Mouse (Mus musculus) forebrain, embryonic 10.5 days (tissue): ENCODE data around the gene Muc3. TPM values are rescaled to one million over a fixed set of nuclear protein-coding genes. Genes with fewer than 3 reads are reported as not detected.
"Not testable (repeated sequence)": the region's sequence is repeated elsewhere in the genome, so short reads cannot be mapped to it uniquely, and the experiment has no call there.

Experiments used
- DNase-seq: peaks from one replicate; pipeline ENCODE4 v3.0.0-alpha.2; 2017; ENCODE audit warnings: low spot score; ENCODE audit errors: extremely low spot score
- H3K27ac ChIP-seq: fragments of 300-500 bp; sonication (generic); 2 replicates; pipeline ENCODE4 v1.5.1; 2016; ENCODE audit warnings: mild to moderate bottlenecking
- H3K27me3 ChIP-seq: fragments of 300-500 bp; sonication (generic); 2 replicates; pipeline ENCODE4 v1.6.1; 2016; ENCODE audit warnings: mild to moderate bottlenecking; ENCODE audit not compliant: poor library complexity, severe bottlenecking
- H3K36me3 ChIP-seq: fragments of 300-500 bp; sonication (generic); replicated peaks from 2 replicates; pipeline ENCODE4 v1.6.1; 2016; ENCODE audit warnings: mild to moderate bottlenecking, moderate library complexity
- H3K4me1 ChIP-seq: fragments of 300-500 bp; sonication (generic); 2 replicates; pipeline ENCODE4 v1.6.1; 2016
- H3K4me3 ChIP-seq: fragments of 300-500 bp; sonication (generic); 2 replicates; pipeline ENCODE4 v1.5.1; 2016; ENCODE audit warnings: mild to moderate bottlenecking, moderate library complexity
- H3K9me3 ChIP-seq: fragments of 300-500 bp; sonication (generic); 2 replicates; pipeline ENCODE4 v1.6.1; 2016; ENCODE audit warnings: mild to moderate bottlenecking, moderate library complexity
- WGBS: fragments of 180-500 bp; shearing (Covaris S2); methylation state at CpG from one replicate; pipeline ENCODE4 v1.1.7; 2016; 5-methylcytosine and 5-hydroxymethylcytosine counted together
- polyA plus RNA-seq: library from polyadenylated mRNA; unstranded; fragments of >200 nt; fragmentation: Nextera tagmentation; extraction: Ambion mirVana; gene quantifications from 2 replicates; pipeline ENCODE4 v1.2.1, GENCODE M21; 2016

Muc3 gene
- polyA plus RNA-seq, 1 experiment from 2014 or later: not detected

DNA sequence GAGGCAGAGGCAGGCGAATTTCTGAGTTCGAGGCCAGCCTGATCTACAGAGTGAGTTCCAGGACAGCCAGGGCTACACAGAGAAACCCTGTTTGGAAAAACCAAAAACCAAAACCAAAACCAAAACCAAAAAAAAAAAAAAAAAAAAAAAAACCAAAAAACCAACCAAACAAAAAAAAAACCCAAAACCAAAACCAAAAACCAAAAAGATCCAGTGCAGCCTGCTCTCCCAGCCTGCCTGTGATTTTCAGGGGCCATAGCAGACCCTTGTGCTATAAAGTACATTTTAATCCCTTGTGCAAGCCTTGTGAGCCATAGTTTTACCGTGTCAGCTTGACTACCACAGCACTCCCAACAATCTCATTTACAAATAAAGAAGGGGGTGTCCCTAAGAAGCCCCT, 31.1 kb downstream of the Muc3 start:
- WGBS: 87% methylated on average over 3 of the region's 3 CpGs
- peaks cover 31% of the 10 kb centered on the region for H3K4me1 ChIP-seq
- H3K9me3 ChIP-seq: not testable (repeated sequence)

GRCm38 (mm10) chr5:137116987-137117386, 32.1 kb downstream of the Muc3 start:
- peaks cover 28% of the 10 kb centered on the region for H3K36me3 ChIP-seq
- no peak for DNase-seq
- WGBS: 85% methylated on average over 2 of the region's 2 CpGs
- H3K27ac ChIP-seq: no peak overlapping the region
- no peaks in the 10 kb centered on the region for H3K27me3 ChIP-seq
- H3K4me1 ChIP-seq: peaks cover 21% of the 10 kb centered on the region
- H3K4me3 ChIP-seq: no peak overlapping the region
- peaks cover 15% of the 10 kb centered on the region for H3K9me3 ChIP-seq

More for the DNA sequence above, 31.1 kb downstream of the Muc3 start:
- H3K27me3 ChIP-seq, DNase-seq, H3K27ac ChIP-seq, H3K4me3 ChIP-seq: not testable (repeated sequence)
- peaks cover 18% of the 10 kb centered on the region for H3K36me3 ChIP-seq

DNA sequence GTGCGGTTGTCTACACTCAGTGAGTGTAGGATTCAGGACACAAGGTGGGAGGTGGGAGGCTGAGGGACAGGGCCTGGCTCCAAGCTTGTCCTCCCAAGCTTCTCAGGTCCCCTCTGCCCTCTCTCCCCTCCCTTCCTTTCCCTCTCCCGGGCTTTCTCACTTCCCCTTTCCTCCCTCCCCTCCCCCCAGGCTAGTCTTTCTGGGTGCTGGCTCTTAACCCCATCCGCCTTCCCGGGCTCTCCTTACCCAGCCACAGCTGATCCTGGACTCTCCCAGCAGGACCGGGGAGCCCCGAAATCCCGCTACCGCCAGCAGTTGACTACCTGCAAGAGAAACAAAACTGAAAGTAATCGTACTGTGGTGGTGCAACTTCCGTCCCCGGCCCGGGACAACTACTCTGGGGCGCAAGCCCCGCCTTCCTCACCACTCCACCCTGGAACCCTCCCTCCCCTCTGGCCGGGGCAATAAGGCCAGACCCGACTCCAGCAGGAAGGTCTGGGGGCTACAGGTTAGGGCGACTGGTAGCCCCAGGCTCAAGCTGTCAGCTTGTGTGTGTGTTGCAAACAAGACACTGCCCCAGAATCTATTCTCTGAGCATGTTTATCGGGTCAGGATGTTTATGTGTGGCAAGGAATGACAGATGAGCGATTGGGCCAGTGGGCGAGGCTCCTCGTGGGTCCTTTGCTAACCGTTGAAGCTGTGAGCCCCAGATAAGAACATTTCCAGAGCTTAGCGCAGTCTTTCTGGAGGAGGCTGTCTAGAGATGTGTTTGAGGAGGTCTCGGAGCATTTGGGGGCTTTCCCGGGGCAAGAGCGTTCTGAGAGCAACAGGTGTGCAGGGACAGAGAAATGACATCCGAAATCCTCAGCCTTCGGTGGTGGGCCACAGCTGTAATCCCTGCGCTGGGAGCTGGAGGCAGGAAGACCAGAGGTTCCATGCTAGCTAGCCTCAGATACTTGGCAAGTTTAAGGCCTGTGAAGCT, 33.0 kb downstream of the Muc3 start, which contains the start of gene Trim56:
Gene Trim56 (minus strand): TSS at position 344 of the 982 bp plus-strand sequence.
- Histone ChIP-seq H3K9me3 (peaks cover 19% of the 10 kb centered on the region), H3K4me3 (peak within 1 kb of the TSS; percentile 58), H3K4me1 (peaks cover 20% of the 10 kb centered on the region), H3K27ac (peak within 1 kb of the TSS; percentile 89), H3K27me3 (no peaks in the 10 kb centered on the region), H3K36me3 (peaks cover 31% of the 10 kb centered on the region)
- DNase-seq: peak; percentile 64
- 12% methylated on average over 29 of the region's 29 CpGs for WGBS

GRCm38 (mm10) chr5:137114891-137115561, 34.1 kb downstream of the Muc3 start:
- H3K4me3 ChIP-seq: peak overlapping the region; percentile 58
- peaks cover 32% of the 10 kb centered on the region for H3K36me3 ChIP-seq
- no peak for DNase-seq
- H3K27me3 ChIP-seq: no peaks in the 10 kb centered on the region
- peaks cover 20% of the 10 kb centered on the region for H3K4me1 ChIP-seq
- peak overlapping the region; percentile 89 for H3K27ac ChIP-seq
- WGBS: 83% methylated on average over 9 of the region's 9 CpGs
- peaks cover 19% of the 10 kb centered on the region for H3K9me3 ChIP-seq

DNA sequence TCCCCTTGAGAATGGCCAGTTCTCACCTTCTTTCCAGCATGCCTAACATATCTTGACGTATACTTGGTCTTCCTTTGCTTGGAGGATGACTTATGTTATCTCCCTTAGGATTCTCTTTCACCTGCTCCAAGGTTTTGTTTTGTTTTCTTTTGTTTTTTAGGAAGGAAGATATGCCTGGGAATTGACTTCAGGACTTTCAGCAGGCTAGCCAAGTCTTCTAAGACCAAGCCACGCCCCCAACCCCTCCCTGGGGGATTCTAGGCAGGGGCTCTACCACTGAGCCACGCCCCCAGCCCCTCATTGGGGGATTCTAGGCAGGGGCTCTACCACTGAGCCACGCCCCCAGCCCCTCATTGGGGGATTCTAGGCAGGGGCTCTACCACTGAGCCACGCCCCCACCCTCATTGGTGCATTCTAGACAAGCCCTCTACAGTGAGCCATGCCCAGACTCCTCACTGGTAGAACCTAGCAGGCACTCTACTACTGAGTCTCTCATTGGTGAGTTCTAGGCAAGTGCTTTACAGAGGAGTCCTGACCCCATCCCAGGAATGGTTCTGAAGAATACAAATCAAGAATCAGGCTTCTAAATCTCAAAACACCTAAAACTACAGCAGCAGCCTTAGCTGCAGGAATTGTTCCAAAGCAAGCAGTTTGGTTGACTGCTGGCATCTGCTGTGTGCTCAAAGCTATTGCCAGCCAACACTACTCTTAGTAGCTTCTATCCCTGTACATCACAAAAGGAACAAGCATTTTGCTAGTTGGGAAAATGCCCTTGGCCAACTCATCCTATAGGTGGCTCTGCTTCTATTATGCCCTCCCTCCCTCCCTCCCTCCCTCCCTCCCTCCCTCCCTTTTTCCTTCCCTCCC, 37.3 kb downstream of the Muc3 start:
- peaks cover 19% of the 10 kb centered on the region for H3K9me3 ChIP-seq
- no peak for DNase-seq
- WGBS: 82% methylated on average over 5 of the region's 5 CpGs
- peaks cover 24% of the 10 kb centered on the region for H3K4me1 ChIP-seq
- peaks cover 32% of the 10 kb centered on the region for H3K36me3 ChIP-seq
- no peak overlapping the region for H3K27ac ChIP-seq
- no peaks in the 10 kb centered on the region for H3K27me3 ChIP-seq
- H3K4me3 ChIP-seq: no peak overlapping the region

GRCm38 (mm10) chr5:137110863-137111262, 38.3 kb downstream of the Muc3 start:
- 91% methylated on average over 12 of the region's 12 CpGs for WGBS
- no peak for DNase-seq
- no peak overlapping the region for H3K4me3 ChIP-seq
- no peaks in the 10 kb centered on the region for H3K27me3 ChIP-seq
- H3K36me3 ChIP-seq: peaks cover 32% of the 10 kb centered on the region
- no peak overlapping the region for H3K27ac ChIP-seq
- peaks cover 17% of the 10 kb centered on the region for H3K4me1 ChIP-seq
- H3K9me3 ChIP-seq: peaks cover 19% of the 10 kb centered on the region

- H3K9me3 ChIP-seq: peaks cover 19% of the 10 kb centered on the region
- no peak overlapping the region for H3K4me3 ChIP-seq
- H3K36me3 ChIP-seq: peaks cover 32% of the 10 kb centered on the region
- DNase-seq: no peak
- peaks cover 9% of the 10 kb centered on the region for H3K4me1 ChIP-seq
- H3K27ac ChIP-seq: no peak overlapping the region
- no peaks in the 10 kb centered on the region for H3K27me3 ChIP-seq
- 59% methylated on average over 25 of the region's 25 CpGs for WGBS
Observed at GRCm38 (mm10) chr5:137109941-137110593, 39.1 kb downstream of the Muc3 start.

DNA sequence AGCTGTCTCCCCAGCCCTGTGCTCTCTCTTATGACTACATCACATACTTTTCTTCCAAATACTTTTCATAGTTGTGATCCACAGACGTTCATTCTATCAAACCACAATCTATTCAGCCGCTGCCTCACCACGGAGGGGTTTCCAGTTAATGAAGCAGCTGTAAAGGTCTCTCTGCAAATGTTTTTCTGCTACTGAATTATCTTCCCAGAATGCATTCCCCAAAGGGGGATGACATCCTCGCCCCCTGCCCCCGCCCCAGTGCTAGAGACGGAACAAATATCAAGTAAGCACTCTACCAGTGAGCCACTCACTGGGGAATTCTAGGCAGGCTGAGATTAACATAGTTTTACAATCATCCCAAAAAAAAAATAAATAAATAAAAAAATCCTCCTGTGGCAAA, 41.0 kb downstream of the Muc3 start:
- H3K9me3 ChIP-seq: peaks cover 11% of the 10 kb centered on the region
- no peak for DNase-seq
- WGBS: 76% methylated on average over 6 of the region's 6 CpGs
- peaks cover 16% of the 10 kb centered on the region for H3K36me3 ChIP-seq
- no peak overlapping the region for H3K4me3 ChIP-seq
- no peaks in the 10 kb centered on the region for H3K27me3 ChIP-seq
- H3K4me1 ChIP-seq: peaks cover 6% of the 10 kb centered on the region
- H3K27ac ChIP-seq: no peak overlapping the region

GRCm38 (mm10) chr5:137107670-137108069, 41.5 kb downstream of the Muc3 start:
- Histone ChIP-seq H3K4me3 (no peak overlapping the region), H3K27me3 (no peaks in the 10 kb centered on the region), H3K9me3 (peaks cover 7% of the 10 kb centered on the region), H3K4me1 (peaks cover 10% of the 10 kb centered on the region), H3K36me3 (peaks cover 11% of the 10 kb centered on the region), H3K27ac (no peak overlapping the region)
- 84% methylated on average over 8 of the region's 8 CpGs for WGBS
- no peak for DNase-seq

- H3K27ac ChIP-seq: no peak overlapping the region
- H3K4me3 ChIP-seq: no peak overlapping the region
- 0 out of 2 replicates have a peak, but pooled peaks cover 4% of the 10 kb centered on the region for H3K9me3 ChIP-seq
- H3K36me3 ChIP-seq: peaks cover 5% of the 10 kb centered on the region; the same call in 1 of the 2 replicates
- peak; percentile 82 for DNase-seq
- H3K4me1 ChIP-seq: peaks cover 11% of the 10 kb centered on the region
- H3K27me3 ChIP-seq: no peaks in the 10 kb centered on the region
- 8% methylated on average over 6 of the region's 6 CpGs for WGBS
Observed at GRCm38 (mm10) chr5:137107024-137107423, 42.1 kb downstream of the Muc3 start.

DNA sequence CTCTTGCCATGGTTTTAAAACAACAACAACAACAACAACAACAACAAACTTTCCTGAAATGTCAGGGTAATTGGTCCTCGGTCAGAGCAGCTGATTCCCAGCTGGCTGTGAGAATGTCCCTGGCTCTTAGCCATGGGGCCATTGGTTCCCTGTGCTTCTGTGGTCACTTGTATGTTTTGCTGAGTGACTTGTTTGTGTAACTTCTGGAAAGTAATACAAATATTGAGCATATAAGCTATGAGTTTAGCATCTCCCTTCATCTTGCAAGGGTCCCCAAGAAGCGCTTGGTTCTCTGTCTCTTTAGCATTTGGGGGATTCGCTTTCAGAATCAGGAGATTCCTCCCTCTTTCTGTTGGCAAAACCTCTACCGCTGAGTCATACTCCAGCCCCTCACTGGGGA, 42.7 kb downstream of the Muc3 start:
- Histone ChIP-seq H3K27ac (no peak overlapping the region), H3K36me3 (0 out of 2 replicates have a peak, but pooled peaks cover 4% of the 10 kb centered on the region), H3K4me3 (no peak overlapping the region), H3K27me3 (no peaks in the 10 kb centered on the region), H3K9me3 (no peaks in the 10 kb centered on the region), H3K4me1 (peaks cover 11% of the 10 kb centered on the region)
- no peak for DNase-seq
- 79% methylated on average over 4 of the region's 4 CpGs for WGBS

DNA sequence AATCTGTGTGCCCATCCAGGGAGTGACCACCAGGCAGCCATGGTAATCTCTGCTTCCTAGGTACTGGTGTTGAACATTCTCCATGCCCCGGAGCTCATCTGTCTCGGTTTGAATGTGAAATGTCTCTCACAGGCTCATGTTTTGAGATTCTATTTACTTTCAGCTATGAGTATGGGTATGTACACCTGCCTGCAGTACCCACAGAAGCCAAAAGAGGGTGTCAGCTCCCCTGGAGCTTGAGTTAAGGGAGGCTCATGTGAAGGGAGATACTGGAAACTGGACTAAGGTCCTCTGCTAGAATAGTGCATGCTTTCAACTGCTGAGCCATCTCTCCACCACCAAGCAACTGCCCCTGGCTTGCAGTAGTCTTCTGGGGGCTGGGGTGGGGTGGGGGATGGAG, 45.2 kb downstream of the Muc3 start:
- H3K4me3 ChIP-seq: no peak overlapping the region
- no peak for DNase-seq
- H3K27ac ChIP-seq: peak overlapping the region; percentile 48
- H3K9me3 ChIP-seq: no peaks in the 10 kb centered on the region
- peaks cover 11% of the 10 kb centered on the region for H3K4me1 ChIP-seq
- 86% methylated on average over 2 of the region's 2 CpGs for WGBS
- H3K36me3 ChIP-seq: no peaks in the 10 kb centered on the region
- H3K27me3 ChIP-seq: no peaks in the 10 kb centered on the region
